In the genomic region with DNA sequence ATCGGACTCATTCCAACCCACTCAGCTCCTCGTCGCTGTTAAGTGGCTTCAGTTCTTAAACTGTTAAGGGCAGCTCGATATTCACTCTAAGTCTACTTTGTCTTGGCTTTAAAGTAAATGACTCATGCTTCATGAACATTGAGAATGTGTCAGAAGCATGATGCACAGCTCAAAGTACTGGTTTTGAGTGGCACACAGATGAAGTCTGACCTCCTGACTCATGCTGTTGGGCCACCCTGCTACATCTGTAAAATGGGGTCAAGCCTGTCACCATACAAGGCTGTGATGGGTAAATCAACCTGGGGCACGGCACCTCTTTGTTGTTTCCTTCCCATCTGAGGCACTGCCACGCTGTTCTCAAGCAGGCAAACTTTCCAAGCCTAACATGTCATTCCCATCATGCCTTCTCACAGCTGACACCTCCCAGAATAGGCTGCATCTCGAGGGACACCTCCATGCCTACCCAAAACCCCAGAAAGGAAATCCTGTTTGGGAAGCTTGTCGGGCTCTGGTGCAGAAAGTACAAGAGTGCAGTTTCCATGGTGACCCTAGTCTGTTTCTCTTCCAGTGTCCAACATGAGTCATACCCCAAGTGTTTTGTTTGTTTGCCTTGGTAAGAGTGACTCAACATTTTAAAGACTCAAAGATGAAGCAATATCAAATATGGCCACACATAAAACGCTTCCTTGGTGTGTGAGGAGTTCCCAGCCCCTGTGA, we compare ENCODE assay signal across 9 mouse cellular contexts. TPM values are rescaled to one million over a fixed set of nuclear protein-coding genes. Genes with fewer than 3 reads are reported as not detected.
DNase-seq lines count a peak whose midpoint lies in the region; ATAC-seq lines count a peak whose summit lies in the region.
"Had no signal": no experiment of that assay in that cellular context is flagged by ENCODE, and none has a peak within 500 bp of the region (broad histone marks: within the 10 kb centered on the region; RNA-seq: fewer than 3 reads in every experiment).

No protein-coding gene starts in this region.

- no peaks in the 10 kb centered on the region for H3K9me3 ChIP-seq in hindbrain, embryonic 11.5 days (ENCODE audit: control insufficient read depth, low read length)
- H3K9me3 ChIP-seq in hindbrain, embryonic 12.5 days (replicated peaks) = no peaks in the 10 kb centered on the region
- H3K9me3 ChIP-seq: liver, embryonic 15.5 days had no signal

- no peak overlapping the region for H3K4me2 ChIP-seq in hindbrain, embryonic 11.5 days (replicated peaks; ENCODE audit: low read depth, low read length)
- no peak overlapping the region for H3K4me2 ChIP-seq in hindbrain, embryonic 12.5 days (replicated peaks)
- H3K4me2 ChIP-seq: liver, embryonic 15.5 days had no signal

- no peak for ATAC-seq in hindbrain, embryonic 11.5 days (ENCODE audit: low FRiP score)
- ATAC-seq in hindbrain, embryonic 12.5 days (ENCODE audit: low FRiP score) = no peak
- peak; percentile 66 to 83 for ATAC-seq in hematopoietic stem cell, adult 5-6 weeks (replicated peaks in 1 of 2; ENCODE audit: insufficient read depth in 1 of 2, low FRiP score in 2 of 2, low TSS enrichment in 1 of 2, low read depth in 1 of 2, poor library complexity in 2 of 2, severe bottlenecking in 2 of 2)
- ATAC-seq in monocyte, adult 5-6 weeks (replicated peaks; ENCODE audit: insufficient number of reproducible peaks, low FRiP score, low TSS enrichment, poor library complexity, severe bottlenecking) = peak; percentile 55

- WGBS in hindbrain, embryonic 11.5 days = 86% methylated on average over 9 of the region's 9 CpGs
- 87% methylated on average over 9 of the region's 9 CpGs for WGBS in hindbrain, embryonic 12.5 days

- no peak overlapping the region for H3K9ac ChIP-seq in hindbrain, embryonic 11.5 days (ENCODE audit: low read depth, low read length)
- H3K9ac ChIP-seq in hindbrain, embryonic 12.5 days = no peak overlapping the region
- H3K9ac ChIP-seq: liver, embryonic 15.5 days had no signal

- peaks cover 11% of the 10 kb centered on the region; the same call in 1 of the 2 replicates for H3K36me3 ChIP-seq in hindbrain, embryonic 11.5 days (ENCODE audit: control insufficient read depth, insufficient read depth, low read length)
- H3K36me3 ChIP-seq in hindbrain, embryonic 12.5 days = peaks cover 93% of the 10 kb centered on the region

- peak; percentile 2 for DNase-seq in hindbrain, embryonic 11.5 days (ENCODE audit: low spot score)
- DNase-seq in 416B (ENCODE audit: low read depth) = peak; percentile 97
- DNase-seq in adrenal gland, postnatal 10 days = peak; percentile 36
- DNase-seq in cerebellum, adult 18-20 months = no peak
- no peak for DNase-seq in cerebellum, adult 11 months

- no peak overlapping the region for H3K27ac ChIP-seq in hindbrain, embryonic 11.5 days (ENCODE audit: low read depth, low read length)
- no peak overlapping the region for H3K27ac ChIP-seq in hindbrain, embryonic 12.5 days
- H3K27ac ChIP-seq: liver, embryonic 15.5 days had no signal

- no peaks in the 10 kb centered on the region for H3K4me1 ChIP-seq in hindbrain, embryonic 11.5 days (replicated peaks; ENCODE audit: control insufficient read depth, insufficient read depth, low read length)
- H3K4me1 ChIP-seq in hindbrain, embryonic 12.5 days = no peaks in the 10 kb centered on the region
- H3K4me1 ChIP-seq: liver, embryonic 15.5 days had no signal

- H3K4me3 ChIP-seq in hindbrain, embryonic 11.5 days (ENCODE audit: low read depth, low read length) = no peak overlapping the region
- H3K4me3 ChIP-seq in hindbrain, embryonic 12.5 days = no peak overlapping the region
- H3K4me3 ChIP-seq: liver, embryonic 15.5 days had no signal

- H3K27me3 ChIP-seq in hindbrain, embryonic 11.5 days (ENCODE audit: control insufficient read depth, insufficient read depth, low read length) = no peaks in the 10 kb centered on the region
- no peaks in the 10 kb centered on the region for H3K27me3 ChIP-seq in hindbrain, embryonic 12.5 days
- H3K27me3 ChIP-seq: liver, embryonic 15.5 days had no signal

RNA-seq across cellular contexts. Expression of gene Tmem43, which starts 15.2 kb away (rescaled TPM):
- polyA plus RNA-seq in hindbrain, embryonic 11.5 days (2014; fragmentation: Nextera tagmentation; extraction: Ambion mirVana) = 53.1 and 56.1 TPM in 2 replicates
- 57.3 and 57.7 TPM in 2 replicates for polyA plus RNA-seq in hindbrain, embryonic 12.5 days (2016; fragmentation: Nextera tagmentation; extraction: Ambion mirVana)
- total RNA-seq in adrenal gland, postnatal 10 days (2021) = 10 to 100 TPM; 25.6 to 35.3 TPM
- 53.8 and 62.5 TPM in 2 replicates for total RNA-seq in hematopoietic stem cell, adult 5-6 weeks (2017)
- total RNA-seq in monocyte, adult 5-6 weeks (2017) = 54.7 to 56.1 TPM (median 55.3 TPM) in 3 replicates

RNA-seq across cellular contexts. Expression of gene Chchd4, which starts 15.3 kb away (rescaled TPM):
- 24.6 and 28.3 TPM in 2 replicates for polyA plus RNA-seq in hindbrain, embryonic 11.5 days (2014; fragmentation: Nextera tagmentation; extraction: Ambion mirVana)
- 19.8 and 20.9 TPM in 2 replicates for polyA plus RNA-seq in hindbrain, embryonic 12.5 days (2016; fragmentation: Nextera tagmentation; extraction: Ambion mirVana)
- 10 to 100 TPM; 15.7 to 16.4 TPM for total RNA-seq in adrenal gland, postnatal 10 days (2021)
- 14.4 and 20.3 TPM in 2 replicates for total RNA-seq in hematopoietic stem cell, adult 5-6 weeks (2017)
- total RNA-seq in monocyte, adult 5-6 weeks (2017) = 3.8 to 6.3 TPM (median 6.2 TPM) in 3 replicates

RNA-seq across cellular contexts. Expression of gene Xpc, which starts 27.0 kb away (rescaled TPM):
- polyA plus RNA-seq in hindbrain, embryonic 11.5 days (2014; fragmentation: Nextera tagmentation; extraction: Ambion mirVana) = 21.0 and 23.4 TPM in 2 replicates
- polyA plus RNA-seq in hindbrain, embryonic 12.5 days (2016; fragmentation: Nextera tagmentation; extraction: Ambion mirVana) = 27.3 TPM in 2 replicates
- 10 to 100 TPM; 12.1 to 14.4 TPM for total RNA-seq in adrenal gland, postnatal 10 days (2021)
- 108 and 122 TPM in 2 replicates for total RNA-seq in hematopoietic stem cell, adult 5-6 weeks (2017)
- total RNA-seq in monocyte, adult 5-6 weeks (2017) = 35.3 to 58.5 TPM (median 37.1 TPM) in 3 replicates

RNA-seq across cellular contexts. Expression of gene Lsm3, which starts 27.1 kb away (rescaled TPM):
- 265 and 272 TPM in 2 replicates for polyA plus RNA-seq in hindbrain, embryonic 11.5 days (2014; fragmentation: Nextera tagmentation; extraction: Ambion mirVana)
- polyA plus RNA-seq in hindbrain, embryonic 12.5 days (2016; fragmentation: Nextera tagmentation; extraction: Ambion mirVana) = 185 and 194 TPM in 2 replicates
- 10 to 100 TPM; 46.1 to 54.1 TPM for total RNA-seq in adrenal gland, postnatal 10 days (2021)
- total RNA-seq in hematopoietic stem cell, adult 5-6 weeks (2017) = 418 and 477 TPM in 2 replicates
- 140 to 220 TPM (median 147 TPM) in 3 replicates for total RNA-seq in monocyte, adult 5-6 weeks (2017)

Comparison
In these comparisons a context has a peak if more than half of its experiments do, and no peak if none do; other contexts are left out.
1. ATAC-seq: peak in hematopoietic stem cell, adult 5-6 weeks (2 of 2) and monocyte, adult 5-6 weeks (single experiment); none in hindbrain, embryonic 11.5 days (single experiment) and hindbrain, embryonic 12.5 days (single experiment).
2. DNase-seq: peak in hindbrain, embryonic 11.5 days (single experiment), 416B (single experiment) and adrenal gland, postnatal 10 days (single experiment); none in cerebellum, adult 18-20 months (0 of 2) and cerebellum, adult 11 months (single experiment).